Mouse (Mus musculus): ENCODE data around the gene Rpl11.

The Rpl11 gene

DNA sequence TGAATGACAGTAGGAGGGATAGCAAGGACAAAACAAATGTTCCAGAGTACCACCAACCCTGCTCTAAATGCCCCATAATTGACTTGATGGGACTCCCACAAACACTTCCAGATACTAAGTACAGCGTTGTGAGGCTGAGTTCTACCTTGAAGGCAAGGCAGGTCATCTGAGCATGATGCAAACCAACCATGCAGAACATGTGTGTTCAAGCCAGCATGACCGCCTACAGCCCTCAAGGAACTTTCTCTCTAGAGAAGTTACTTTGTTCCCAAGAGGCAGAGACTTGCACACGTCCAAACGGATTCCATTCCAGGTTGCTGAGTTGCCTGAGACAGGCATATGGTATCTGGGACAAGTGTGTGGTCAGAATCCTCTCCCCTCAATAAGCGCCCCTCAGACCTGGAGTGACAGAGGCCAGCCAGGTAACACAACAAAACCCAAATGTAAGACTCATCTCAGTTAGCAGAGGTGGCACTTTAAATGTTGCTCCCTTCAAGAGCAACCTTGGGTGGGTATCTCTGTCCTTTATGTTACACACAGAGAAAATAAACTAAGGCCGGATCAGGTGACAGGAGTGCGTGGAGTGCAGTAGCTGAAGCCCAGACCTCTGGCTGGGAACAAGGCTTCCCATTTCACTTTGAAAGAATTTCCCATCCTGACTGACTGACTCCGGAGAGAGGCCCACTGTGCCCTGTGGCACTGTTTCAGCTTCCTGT lies 25.7 kb downstream of the Rpl11 start:
- no peak for DNase-seq (ENCODE audit: low read depth, low spot score)

DNA sequence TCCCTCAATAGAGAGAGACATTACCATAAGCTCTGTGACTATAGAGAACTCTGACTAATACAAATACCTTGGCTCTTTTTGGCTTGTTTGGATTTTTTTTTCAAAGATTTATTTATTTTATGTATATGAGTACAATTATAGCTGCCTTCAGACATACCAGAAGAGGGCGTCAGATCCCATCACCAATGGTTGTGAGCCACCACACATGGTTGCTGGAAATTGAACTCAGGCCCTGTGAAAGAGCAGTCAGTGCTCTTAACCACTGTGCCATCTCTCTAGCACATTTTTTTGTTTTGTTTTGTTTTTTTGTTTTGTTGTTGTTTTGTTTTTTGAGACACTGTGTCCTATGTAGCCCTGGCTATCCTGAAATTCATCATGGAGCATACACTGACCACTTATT lies 27.9 kb downstream of the Rpl11 start:
- DNase-seq (ENCODE audit: low read depth, low spot score): no peak

- no peak for DNase-seq (ENCODE audit: low read depth, low spot score)
Measured at GRCm38 (mm10) chr4:136022924-136023323, 30.3 kb downstream of the Rpl11 start.

DNA sequence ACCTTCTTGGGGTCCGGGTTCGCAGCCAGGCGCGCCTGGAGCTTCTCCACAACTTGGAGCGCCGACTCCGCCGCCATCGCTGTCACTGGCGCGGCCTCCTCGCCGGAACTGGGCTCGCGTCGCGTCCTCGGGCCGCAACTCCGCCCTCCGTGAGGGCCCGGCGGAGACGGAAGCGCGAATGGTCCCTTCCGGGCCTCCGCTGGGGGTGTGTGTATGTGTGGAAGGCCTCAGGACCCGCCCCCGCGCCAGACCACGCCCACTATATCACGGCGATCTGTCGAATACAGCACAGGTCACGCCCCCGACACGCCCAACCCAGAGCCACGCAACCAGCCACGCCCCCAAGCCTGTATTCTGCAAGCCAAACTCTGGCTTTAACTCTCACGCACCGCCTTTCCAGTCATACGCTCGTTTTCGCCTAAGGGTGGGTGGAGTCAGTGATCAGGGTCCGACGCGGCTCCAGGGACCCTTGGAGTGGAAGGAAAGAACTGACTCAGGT lies 31.6 kb downstream of the Rpl11 start, which contains the start of gene Eloa:
TSS of gene Eloa (minus strand) at position 215 of the 499 bp plus-strand sequence.
- peak; percentile 99 for DNase-seq (ENCODE audit: low read depth, low spot score)

- DNase-seq (ENCODE audit: low read depth, low spot score): no peak
Measured at GRCm38 (mm10) chr4:136020743-136021548, 32.3 kb downstream of the Rpl11 start.

DNA sequence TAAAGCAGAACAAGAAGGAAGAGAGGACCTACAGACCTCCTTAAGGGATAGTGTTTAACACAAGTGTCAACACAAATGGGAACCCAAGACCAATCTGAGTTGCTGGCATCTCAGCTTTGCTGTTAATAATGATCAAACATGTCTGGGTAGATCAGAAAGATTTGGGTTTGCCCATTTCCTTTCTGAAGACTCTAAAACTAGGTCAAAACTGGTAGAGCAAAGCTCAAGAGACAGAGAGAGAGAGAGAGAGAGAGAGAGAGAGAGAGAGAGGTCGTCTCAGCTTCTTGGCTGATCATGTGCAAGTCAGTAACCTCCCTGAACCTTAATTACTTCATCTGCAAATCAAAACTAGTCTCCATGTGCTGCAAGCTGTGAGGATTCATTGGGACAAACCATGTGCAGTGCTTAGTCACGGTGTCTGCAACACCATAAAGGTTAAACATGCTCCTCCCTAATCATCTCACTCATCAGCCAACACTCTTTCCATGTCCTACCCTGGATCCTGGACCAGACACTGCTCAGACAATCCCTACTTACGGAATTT lies 37.1 kb downstream of the Rpl11 start:
- DNase-seq (ENCODE audit: low read depth, low spot score): no peak

DNA sequence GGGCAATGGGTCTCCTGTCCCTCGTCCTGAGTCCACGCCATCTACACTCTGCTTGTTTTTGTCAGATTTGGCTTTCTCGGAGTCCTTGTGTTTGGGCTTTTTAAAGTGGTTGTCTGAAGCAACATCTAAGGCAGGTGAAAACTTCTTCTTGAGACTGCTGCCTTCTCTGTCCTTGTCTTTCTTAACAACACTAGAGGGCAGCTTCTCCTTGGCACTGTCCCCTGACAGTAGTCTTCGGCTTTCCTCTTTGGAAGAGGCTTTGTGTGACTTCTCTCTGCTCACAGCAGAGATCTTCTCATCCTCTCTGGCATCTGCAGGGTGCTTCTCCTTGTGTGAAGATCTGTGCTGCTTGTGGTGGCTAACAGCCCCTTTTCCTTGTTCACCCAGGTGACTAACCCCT lies 42.6 kb downstream of the Rpl11 start:
- DNase-seq (ENCODE audit: low read depth, low spot score): no peak

DNA sequence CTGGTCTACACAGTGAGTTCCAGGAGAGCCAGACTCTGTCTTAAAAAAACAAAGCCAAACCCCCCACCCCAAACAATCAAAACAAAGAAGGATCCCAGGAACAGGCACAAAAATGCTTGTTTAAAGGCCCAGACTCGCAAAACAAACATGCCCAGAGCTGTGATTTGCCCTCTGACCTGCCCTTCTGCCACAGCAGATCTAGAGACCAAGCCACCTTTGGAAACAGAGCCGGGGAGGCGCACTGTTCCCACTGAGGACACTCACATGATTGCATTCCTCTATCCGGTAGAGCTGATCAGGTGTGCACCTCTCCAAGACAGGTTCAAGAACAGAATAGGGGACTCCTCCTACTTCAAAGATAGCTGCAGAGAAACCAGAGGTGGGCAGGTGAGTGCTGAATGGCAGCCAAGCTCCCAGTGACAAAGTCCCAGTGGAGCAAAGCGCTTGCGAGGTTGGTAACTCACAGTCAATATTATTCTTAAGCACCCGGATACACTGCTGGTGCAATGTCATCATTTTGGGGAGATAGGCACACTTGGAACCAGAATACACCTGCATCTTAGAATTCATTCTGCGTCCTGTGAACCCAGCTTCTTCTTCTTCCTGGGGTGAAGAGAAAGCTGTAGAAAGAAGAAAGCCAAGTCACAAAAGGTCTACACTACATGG lies 44.3 kb downstream of the Rpl11 start:
- DNase-seq (ENCODE audit: low read depth, low spot score): no peak

GRCm38 (mm10) chr4:136006821-136007220 lies 46.4 kb downstream of the Rpl11 start:
- DNase-seq (ENCODE audit: low read depth, low spot score): no peak

DNA sequence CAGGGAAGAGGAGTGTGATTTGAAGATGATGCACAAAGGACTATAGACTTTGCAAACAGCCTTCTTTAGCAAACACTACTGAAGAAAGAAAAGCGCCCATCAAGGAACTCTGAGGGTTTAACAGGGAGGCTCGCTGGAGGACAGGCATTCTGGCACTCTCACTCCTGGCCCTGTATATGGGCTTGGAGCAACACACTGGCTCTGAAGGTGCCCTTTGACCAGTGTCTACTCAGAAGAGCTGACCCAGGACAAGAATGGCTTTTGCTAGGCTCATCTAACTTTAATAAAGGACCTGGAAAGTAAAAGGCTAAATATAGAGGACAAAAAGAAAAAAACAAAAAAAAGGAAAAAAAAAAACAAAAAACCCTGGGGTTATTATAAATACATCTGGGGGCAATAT lies 48.3 kb downstream of the Rpl11 start:
- DNase-seq (ENCODE audit: low read depth, low spot score): no peak

DNA sequence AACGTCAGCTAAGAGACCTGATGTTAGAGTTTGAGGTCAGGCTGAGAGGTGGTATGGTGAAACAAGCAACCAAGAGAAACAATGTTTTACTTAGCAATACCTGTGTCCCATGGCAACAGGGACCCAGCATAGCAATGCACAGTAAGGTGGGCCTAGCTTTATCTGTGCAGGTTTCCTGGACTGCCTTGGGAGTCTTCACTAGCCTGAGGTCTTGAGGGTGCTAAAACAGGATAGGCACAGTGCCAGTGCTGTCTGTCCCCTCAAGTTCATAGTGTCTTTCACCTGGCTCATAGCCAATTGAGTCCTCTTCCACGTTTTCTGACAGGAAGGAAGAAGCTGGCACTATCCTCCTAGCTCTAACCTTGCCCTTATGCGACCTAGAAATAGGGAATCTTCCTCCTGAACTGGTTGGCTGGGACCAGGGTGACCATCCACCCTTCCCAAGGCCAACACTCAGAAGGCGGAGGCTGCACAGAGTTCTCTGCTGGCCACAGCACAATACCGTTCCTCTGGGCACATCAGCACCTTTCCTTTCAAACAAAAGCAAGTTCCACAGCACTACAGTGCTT lies 49.0 kb downstream of the Rpl11 start:
- DNase-seq (ENCODE audit: low read depth, low spot score): no peak

- no peak for DNase-seq (ENCODE audit: low read depth, low spot score)
Measured at GRCm38 (mm10) chr4:135995118-135995517, 58.1 kb downstream of the Rpl11 start.

- no peak for DNase-seq (ENCODE audit: low read depth, low spot score)
Measured at GRCm38 (mm10) chr4:135993941-135994340, 59.3 kb downstream of the Rpl11 start.

DNA sequence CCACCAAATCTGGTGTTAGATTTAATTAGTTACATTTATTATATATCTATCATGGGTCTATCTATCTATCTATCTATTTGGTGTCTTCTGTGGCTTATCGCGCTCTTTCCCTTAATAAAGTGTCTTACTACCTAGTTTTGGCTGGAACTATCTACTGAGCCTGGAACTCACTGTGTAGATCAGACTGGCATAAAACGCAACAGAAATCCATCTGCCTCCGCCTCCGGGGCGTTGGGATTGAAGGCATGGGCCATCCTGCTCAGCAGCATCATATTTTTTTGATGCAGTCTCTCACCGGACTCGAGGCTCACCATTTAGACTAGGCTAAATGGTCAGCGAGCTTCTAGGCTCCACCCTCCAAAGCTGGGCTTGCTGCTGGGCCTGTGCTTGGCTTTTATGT lies 65.5 kb downstream of the Rpl11 start:
- DNase-seq (ENCODE audit: low read depth, low spot score): no peak

DNA sequence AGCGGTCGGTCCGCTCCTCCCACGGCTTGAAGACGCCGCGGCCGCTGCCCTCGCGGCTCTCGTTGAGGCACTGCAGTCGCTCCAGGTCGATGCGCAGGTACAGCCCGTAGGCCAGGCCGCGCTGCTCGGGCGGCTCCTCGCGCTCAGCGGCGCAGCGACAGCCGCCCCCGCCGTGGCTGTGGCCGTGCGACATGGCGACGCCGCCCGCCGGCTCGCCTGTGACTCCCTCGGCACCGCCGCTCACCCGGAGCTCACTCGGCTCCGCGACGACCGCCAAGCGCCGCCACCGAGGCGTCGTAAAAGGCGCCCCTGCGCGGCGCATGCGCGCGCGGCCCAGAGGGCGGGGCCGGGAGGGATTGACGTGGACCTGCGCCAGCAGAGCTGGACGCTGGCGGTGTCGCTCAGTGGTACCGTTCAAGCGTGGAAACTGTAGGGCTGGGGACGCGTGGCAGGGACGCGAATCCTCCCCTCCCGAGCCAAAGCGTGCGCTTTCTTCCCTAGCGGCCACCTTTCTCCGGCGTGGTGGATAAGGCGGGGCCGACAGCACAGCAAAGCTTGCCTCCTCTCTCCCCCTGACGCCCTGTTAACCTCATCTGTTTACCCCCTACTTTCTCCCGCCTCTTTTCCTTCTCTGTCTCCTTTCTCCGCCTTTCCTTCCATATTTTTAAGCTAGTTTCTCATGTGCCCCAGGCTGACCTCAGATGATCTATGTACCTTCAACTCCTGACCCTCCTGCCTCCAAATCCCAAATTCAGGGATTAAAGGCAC lies 66.1 kb downstream of the Rpl11 start, which contains the start of gene Pithd1:
TSS of gene Pithd1 (minus strand) at position 322 of the 768 bp plus-strand sequence.
- peak; percentile 93 for DNase-seq (ENCODE audit: low read depth, low spot score)

- DNase-seq (ENCODE audit: low read depth, low spot score): no peak
Measured at GRCm38 (mm10) chr4:135986301-135986942, 66.8 kb downstream of the Rpl11 start.

GRCm38 (mm10) chr4:135985769-135986168 lies 67.5 kb downstream of the Rpl11 start:
- DNase-seq (ENCODE audit: low read depth, low spot score): no peak

DNA sequence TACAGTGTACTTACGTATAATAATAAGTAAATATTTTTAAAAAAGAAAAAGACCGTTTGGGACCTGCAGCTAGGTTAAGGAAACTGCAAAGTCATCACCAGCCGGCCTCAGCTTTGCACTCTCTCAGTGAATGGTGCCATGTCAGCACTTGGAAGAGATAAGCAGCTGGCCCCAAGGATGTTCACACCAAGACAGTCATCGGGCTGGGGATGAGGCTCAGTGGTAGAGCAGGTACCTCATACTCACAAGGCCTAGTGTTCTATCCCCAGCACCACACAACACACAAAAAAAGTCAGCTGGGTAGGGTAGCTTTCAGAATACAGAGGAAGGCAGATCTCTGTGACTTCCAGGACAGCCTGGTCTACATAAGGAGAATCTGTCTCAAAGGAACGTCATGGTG lies 68.0 kb downstream of the Rpl11 start:
- no peak for DNase-seq (ENCODE audit: low read depth, low spot score)

GRCm38 (mm10) chr4:135984556-135984955 lies 68.7 kb downstream of the Rpl11 start:
- no peak for DNase-seq (ENCODE audit: low read depth, low spot score)

DNA sequence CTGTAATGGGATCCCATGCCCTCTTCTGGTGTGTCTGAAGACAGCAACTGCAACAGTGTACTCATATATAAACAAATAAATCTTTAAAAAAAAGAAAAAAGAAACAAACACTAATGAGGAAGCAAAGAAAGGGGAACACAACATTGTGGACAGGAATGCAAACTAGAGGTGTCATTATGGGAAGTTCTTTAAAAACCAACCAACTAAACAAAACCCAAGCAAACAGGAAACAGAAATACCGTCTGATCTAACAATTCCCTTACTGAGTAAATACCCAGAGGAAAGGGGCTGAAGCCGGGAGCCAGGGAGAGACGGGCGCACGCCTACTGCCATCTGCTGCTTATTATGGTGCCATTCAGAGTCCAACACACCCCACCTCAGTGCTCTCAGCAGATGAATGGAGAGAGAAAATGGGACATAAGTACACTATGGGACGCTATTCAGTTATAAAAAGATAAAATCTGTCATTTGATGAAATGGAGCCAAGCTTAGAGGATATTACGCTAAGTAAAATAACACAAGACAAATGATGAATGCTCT lies 71.6 kb downstream of the Rpl11 start:
- DNase-seq (ENCODE audit: low read depth, low spot score): no peak

All from ES-CJ7 (cell line).